ENCODE assay signal across 12 mouse cellular contexts in genomic region chr17:3387819-3388218, GRCm38 (mm10).
"Had no signal": no experiment of that assay in that cellular context is flagged by ENCODE, and none has a peak within 500 bp of the region (broad histone marks: within the 10 kb centered on the region; RNA-seq: fewer than 3 reads in every experiment).

No protein-coding gene starts in this region.

- DNase-seq: kidney, adult 11 months; kidney, adult 8-10 months; kidney, postnatal 10 days; kidney, postnatal 36 days; liver, embryonic 13.5 days; lung, adult 2 months; lung, postnatal 14 days; lung, postnatal 4 days; midbrain, embryonic 14.5 days; thymus, adult 2 months; thymus, postnatal 14 days; thymus, postnatal 4 days had no signal
